Mouse (Mus musculus) cerebellum, adult (tissue): ENCODE data around the gene Krt82.
"Not testable (repeated sequence)": the region's sequence is repeated elsewhere in the genome, so short reads cannot be mapped to it uniquely, and the experiment has no call there.

ENCODE experiments used
- ATAC-seq: cut with Nextera tagmentation; 2 replicates; pipeline ENCODE4 v1.9.2; 2017; ENCODE audit warnings: mild to moderate bottlenecking, moderate library complexity, mixed read lengths; ENCODE audit not compliant: insufficient number of reproducible peaks, low FRiP score, low TSS enrichment

Krt82 gene

DNA sequence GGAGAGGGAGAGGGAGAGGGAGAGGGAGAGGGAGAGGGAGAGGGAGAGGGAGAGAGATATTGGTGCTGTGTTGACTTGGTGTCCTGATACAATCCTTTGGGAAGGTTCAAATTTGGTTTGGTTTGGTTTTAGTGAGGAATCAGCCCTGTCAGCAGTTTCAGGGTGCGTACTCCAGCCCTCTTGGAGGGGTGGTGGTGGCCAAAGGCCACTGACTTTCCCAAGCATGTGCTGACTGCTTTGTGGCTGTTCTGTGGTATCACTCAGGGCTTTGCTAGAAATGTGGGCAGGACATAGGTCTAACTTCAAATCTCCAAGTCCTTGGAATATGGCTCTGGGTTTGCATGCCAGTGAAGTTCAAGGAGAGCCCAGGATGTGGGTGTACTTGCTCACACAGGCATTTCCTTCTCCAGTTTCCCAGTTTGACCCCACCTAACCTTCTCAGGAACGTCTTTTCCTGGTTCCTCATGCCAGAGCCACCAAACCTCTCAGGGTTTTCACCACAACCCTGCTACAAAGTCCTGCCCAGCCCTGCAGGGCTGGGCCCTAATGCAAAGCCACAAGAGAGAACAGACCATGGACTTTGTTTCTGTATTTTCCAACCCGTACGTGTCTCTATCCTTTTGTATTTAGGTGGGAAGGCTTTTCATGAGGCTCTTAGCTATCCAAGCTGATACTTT is 27.8 kb downstream of the Krt82 start:
- ATAC-seq, result no peak

GRCm38 (mm10) chr15:101519792-101520191 is 30.7 kb downstream of the Krt82 start:
- no peak for ATAC-seq

GRCm38 (mm10) chr15:101517161-101517560 is 33.3 kb downstream of the Krt82 start, which contains the start of gene Gm49425:
Gene Gm49425, minus strand, starts transcription at chr15:101517261.
- ATAC-seq, result not testable (repeated sequence)

GRCm38 (mm10) chr15:101508247-101508646 is 42.2 kb downstream of the Krt82 start:
- no peak for ATAC-seq

DNA sequence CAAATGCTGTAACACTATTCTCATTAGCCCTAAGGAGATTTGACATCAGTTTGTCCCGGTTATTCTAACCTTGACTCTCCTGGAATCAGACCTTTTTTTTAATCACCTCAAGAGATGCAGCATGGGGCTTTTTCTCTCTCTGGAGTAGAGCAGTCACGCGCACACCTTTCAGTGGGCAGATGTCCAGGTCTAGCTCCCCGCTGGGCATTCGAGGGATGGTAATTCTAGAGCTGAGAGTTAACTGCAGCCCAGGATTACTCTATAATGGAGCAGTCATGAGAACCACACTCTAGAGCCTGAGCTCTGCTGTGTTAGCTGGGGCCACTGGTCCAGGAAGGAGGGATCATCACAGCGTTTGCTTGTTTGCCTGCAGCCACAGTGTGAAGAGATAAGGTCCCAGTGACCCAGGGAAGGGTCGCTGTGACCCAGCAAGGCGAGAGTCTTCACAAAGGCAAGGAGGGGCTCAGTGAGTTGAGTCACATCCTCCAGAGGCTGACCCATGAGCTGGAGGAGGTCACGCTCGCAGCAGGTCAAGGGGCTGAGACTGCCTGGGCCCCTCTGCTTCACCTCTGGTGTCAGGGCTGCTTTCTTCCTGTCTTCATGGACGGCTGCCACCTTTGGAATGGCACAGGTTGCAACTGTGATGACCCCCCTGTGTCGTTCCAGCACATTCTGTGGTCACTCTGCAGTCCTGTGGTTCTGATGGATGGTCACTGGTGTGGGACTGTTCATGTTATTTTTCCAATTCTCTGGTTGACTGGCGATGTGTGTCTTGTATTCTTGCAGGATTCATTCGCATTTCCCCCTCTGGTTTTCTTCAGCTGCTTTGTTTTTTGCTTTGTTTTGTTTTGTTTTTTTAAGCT is 43.3 kb downstream of the Krt82 start:
- ATAC-seq, result no peak

- no peak for ATAC-seq
Measured at GRCm38 (mm10) chr15:101497181-101497580, 53.3 kb downstream of the Krt82 start.

GRCm38 (mm10) chr15:101495266-101495665 is 55.2 kb downstream of the Krt82 start:
- no peak for ATAC-seq

DNA sequence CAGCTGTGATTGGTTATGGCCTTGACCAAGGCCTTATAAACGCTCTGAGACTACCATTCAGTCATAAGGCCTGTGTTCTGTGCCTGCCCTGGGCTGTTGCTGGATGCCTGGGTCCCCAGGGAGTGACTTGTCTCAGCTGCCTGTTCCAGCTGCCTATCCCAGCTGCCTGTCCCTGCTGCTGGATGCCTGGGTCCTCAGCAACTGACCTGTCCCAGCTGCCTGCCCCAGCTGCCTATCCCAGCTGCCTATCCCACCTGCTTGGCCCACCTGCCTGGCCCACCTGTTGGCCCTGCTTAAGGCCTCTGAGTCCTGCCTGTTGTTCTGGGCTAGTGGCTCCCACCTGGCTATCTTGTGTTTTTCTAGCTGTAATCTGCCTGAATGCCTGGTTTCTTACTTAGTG is 56.3 kb downstream of the Krt82 start:
- ATAC-seq, result no peak

- ATAC-seq, result no peak
Measured at GRCm38 (mm10) chr15:101493713-101494112, 56.8 kb downstream of the Krt82 start.

DNA sequence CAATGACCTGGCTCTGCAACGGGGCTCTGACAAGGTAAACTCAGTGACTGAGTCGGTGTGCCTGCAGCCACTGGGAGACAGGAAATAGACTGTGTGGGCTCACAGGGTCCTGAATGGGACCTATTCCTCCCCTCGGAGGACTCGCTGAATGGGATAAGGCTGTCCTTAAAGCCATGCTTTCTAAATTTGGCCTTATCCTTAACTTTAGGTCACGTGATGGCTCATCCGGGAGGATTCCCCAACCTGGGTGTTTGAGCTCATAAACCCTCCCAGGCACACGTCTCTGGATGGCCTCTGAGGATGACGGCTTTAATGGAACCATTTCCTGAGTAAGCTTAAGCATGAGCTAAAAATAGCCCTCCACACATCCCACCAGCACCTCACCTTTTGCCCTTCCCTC is 57.7 kb downstream of the Krt82 start:
- ATAC-seq, result no peak

GRCm38 (mm10) chr15:101491431-101491830 is 59.0 kb downstream of the Krt82 start, which contains the start of gene Krt83:
Gene Krt83, minus strand, starts transcription at chr15:101491512.
- no peak for ATAC-seq
